Mouse (Mus musculus) C2C12 (cell line): ENCODE data around the gene Tmem196. TPM values are rescaled to one million over a fixed set of nuclear protein-coding genes. Genes with fewer than 3 reads are reported as not detected.

Experiments used
- H3K27me3 ChIP-seq: one replicate; pipeline ENCODE4 v1.6.1; 2011; ENCODE audit not compliant: control insufficient read depth, insufficient read depth, insufficient read length
- H3K36me3 ChIP-seq: one replicate; pipeline ENCODE4 v1.6.1; 2011; ENCODE audit not compliant: control insufficient read depth, insufficient read depth
- H3K4me3 ChIP-seq: one replicate; pipeline ENCODE4 v1.5.1; 2011; ENCODE audit warnings: mild to moderate bottlenecking, control low read depth; ENCODE audit not compliant: poor library complexity, insufficient read depth, severe bottlenecking
- H3K79me2 ChIP-seq: one replicate; pipeline ENCODE4 v1.6.1; 2011; ENCODE audit not compliant: control insufficient read depth, insufficient read depth
- H3K79me3 ChIP-seq: one replicate; pipeline ENCODE4 v1.6.1; 2011; ENCODE audit warnings: low read depth, control low read depth
- H3ac ChIP-seq: one replicate; pipeline ENCODE3; 2011; ENCODE audit warnings: low read depth; ENCODE audit not compliant: control insufficient read depth, insufficient read length
- CEBPB ChIP-seq: IDR thresholded peaks from one replicate; pipeline ENCODE4 v1.6.1; 2011; ENCODE audit warnings: low read depth, mild to moderate bottlenecking, control low read depth, moderate library complexity
- CTCF ChIP-seq: IDR thresholded peaks from one replicate; pipeline ENCODE4 v1.5.1; 2011; ENCODE audit not compliant: control insufficient read depth, insufficient read depth, insufficient read length
- FOSL1 ChIP-seq: IDR thresholded peaks from one replicate; pipeline ENCODE4 v1.8.0; 2011; ENCODE audit warnings: mild to moderate bottlenecking, low read length; ENCODE audit not compliant: poor library complexity, insufficient read depth, severe bottlenecking
- MAX ChIP-seq: IDR thresholded peaks from one replicate; pipeline ENCODE4 v1.6.1; 2011; ENCODE audit warnings: mild to moderate bottlenecking, control low read depth
- MYOD1 ChIP-seq: IDR thresholded peaks from one replicate; pipeline ENCODE4 v1.6.1; 2011; ENCODE audit warnings: low read depth; ENCODE audit not compliant: control insufficient read depth, insufficient read length
- MYOG ChIP-seq: IDR thresholded peaks from one replicate; pipeline ENCODE4 v1.6.1; 2011; ENCODE audit not compliant: control insufficient read depth, insufficient read length; ENCODE audit errors: extremely low read depth
- USF1 ChIP-seq: IDR thresholded peaks from one replicate; pipeline ENCODE4 v1.6.1; 2011; ENCODE audit warnings: low read depth, mild to moderate bottlenecking, control low read depth, moderate library complexity
- long read RNA-seq, 2 experiments: library from polyadenylated mRNA; unstranded; transcript quantifications; one replicate each; pipeline ENCODE4 v2.0.0; 2019 to 2020
- polyA plus RNA-seq: library from polyadenylated mRNA; unstranded; fragments of >200 nt; fragmentation: generic; extraction: Trizol; gene quantifications from one replicate; pipeline ENCODE4 v1.2.1, GENCODE M21; 2012; ENCODE audit warnings: missing spikeins

The Tmem196 gene
- polyA plus RNA-seq, result not detected
- long read RNA-seq, experiment 1, result 0 reads
- long read RNA-seq, experiment 2, result 0 reads

DNA sequence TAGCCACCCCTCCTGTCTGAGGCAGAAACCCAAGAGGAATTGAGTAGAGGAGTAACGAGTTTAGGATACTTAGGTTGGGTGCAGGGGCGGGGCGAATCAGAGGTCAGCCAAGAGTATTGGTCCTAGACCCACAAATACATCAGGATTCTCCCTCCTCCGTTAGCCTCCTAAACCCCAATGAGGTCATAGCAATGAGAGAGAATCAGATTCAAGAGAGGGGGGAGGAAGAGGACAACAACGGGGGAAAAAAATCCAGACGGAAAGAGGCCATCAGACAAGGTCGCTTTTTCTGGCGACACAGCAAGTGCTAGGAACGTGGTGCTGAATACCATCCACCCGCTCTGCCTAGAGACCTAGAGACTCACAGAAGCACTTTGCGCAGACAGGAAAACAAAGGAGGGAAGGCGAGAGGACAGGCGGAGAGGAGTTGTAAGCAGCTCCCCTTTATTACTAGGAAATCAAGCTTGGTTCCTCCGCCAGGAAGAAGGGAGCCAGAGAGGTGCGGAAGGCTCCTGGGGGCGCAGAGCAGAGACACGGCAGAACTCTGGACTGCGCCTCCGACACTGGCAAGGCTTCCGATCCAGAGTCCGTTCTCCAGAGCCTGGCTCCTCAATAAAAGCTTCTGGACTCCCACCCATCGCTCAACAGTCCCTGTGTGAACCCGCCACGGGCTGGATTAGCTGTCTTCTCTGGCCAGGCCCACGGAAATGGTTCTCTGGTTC lies at the start of gene Tmem196:
Gene Tmem196, plus strand, starts transcription at position 234 of the 722 bp plus-strand sequence.
- TF ChIP-seq MYOD1, result no peak
- TF ChIP-seq USF1, result no peak
- no peak for TF ChIP-seq CEBPB
- no peak for TF ChIP-seq MYOG
- TF ChIP-seq MAX, result no peak
- TF ChIP-seq FOSL1, result no peak
- TF ChIP-seq CTCF, result no peak
- no peaks in the 10 kb centered on the region for H3K36me3 ChIP-seq
- H3K79me3 ChIP-seq, result no peaks in the 10 kb centered on the region
- peak within 1 kb of the TSS; percentile 54 for H3ac ChIP-seq
- no peaks in the 10 kb centered on the region for H3K27me3 ChIP-seq
- no peaks in the 10 kb centered on the region for H3K79me2 ChIP-seq
- no peak within 1 kb of the TSS for H3K4me3 ChIP-seq

DNA sequence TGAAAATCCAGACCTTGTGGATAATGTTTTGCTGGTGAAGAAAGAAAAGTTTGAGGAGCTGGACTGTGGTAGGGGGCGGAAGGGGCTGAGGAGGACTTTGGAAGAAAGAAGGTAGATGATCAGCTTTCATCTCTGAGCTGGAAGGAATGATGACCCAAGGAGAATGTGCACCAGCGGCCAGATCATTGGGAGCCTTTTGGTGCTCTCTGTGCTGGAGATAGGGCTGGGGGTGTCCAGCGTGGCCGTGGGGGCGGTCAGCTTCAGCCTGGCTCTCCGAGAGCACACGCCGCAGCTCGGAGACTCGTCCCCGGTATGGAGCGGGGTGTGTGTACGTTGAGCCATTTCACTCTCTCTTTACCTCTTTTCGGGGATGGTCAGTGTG lies 680 bp downstream of the Tmem196 start:
- no peak overlapping the region for H3ac ChIP-seq
- no peaks in the 10 kb centered on the region for H3K79me3 ChIP-seq
- no peak overlapping the region for H3K4me3 ChIP-seq
- no peaks in the 10 kb centered on the region for H3K79me2 ChIP-seq
- no peak for TF ChIP-seq MYOD1
- TF ChIP-seq MAX, result no peak
- TF ChIP-seq MYOG, result no peak
- TF ChIP-seq CTCF, result no peak
- TF ChIP-seq USF1, result no peak
- TF ChIP-seq FOSL1, result no peak
- no peak for TF ChIP-seq CEBPB
- H3K27me3 ChIP-seq, result no peaks in the 10 kb centered on the region
- no peaks in the 10 kb centered on the region for H3K36me3 ChIP-seq

DNA sequence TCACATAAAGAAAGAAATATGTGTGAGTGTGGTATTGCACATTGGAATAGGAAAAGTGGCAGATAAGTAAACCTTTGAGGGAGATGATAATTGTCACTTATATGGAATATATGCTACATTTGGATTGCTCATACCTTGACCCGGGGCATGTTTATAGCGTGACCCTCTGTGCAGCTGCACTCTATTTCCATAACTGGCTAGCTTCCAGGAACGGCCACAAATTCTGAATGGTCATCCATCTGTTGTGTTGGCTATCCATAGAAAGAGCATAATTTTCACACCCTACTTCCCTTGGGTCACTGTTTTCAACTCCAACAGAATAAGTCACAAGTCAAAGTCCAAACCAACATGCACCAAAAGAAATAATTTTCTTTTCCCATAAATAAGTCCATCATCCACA lies 11.4 kb downstream of the Tmem196 start:
- Histone ChIP-seq H3K36me3 (no peaks in the 10 kb centered on the region), H3ac (no peak overlapping the region), H3K4me3 (no peak overlapping the region), H3K79me2 (no peaks in the 10 kb centered on the region), H3K79me3 (no peaks in the 10 kb centered on the region), H3K27me3 (no peaks in the 10 kb centered on the region)
- TF ChIP-seq MYOD1 (no peak), CEBPB (no peak), FOSL1 (no peak), MYOG (no peak), MAX (no peak), CTCF (no peak), USF1 (no peak)

DNA sequence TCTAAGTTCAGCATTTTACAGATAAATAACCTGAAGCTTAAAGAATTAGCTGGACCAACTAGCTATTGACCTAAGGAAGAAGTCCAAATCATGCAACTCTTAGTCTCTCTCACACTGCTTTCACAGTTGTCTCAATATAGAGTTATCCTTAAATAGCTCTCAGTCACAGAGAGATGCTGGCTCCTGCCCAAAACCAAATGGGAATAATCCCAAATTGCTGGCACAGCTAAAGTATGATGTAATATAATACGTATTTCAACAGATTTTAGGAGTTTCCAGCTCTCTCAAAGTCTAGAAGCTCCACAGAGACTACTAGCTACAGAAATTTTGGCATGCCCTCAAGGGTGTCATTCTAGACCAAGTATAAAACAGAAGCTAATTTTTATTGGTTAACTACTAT lies 15.1 kb downstream of the Tmem196 start:
- H3K4me3 ChIP-seq, result no peak overlapping the region
- no peak for TF ChIP-seq USF1
- no peak for TF ChIP-seq FOSL1
- no peak for TF ChIP-seq CEBPB
- no peak for TF ChIP-seq MAX
- TF ChIP-seq MYOG, result no peak
- no peak for TF ChIP-seq MYOD1
- TF ChIP-seq CTCF, result no peak
- H3K79me3 ChIP-seq, result no peaks in the 10 kb centered on the region
- no peak overlapping the region for H3ac ChIP-seq
- no peaks in the 10 kb centered on the region for H3K27me3 ChIP-seq
- no peaks in the 10 kb centered on the region for H3K79me2 ChIP-seq
- no peaks in the 10 kb centered on the region for H3K36me3 ChIP-seq

DNA sequence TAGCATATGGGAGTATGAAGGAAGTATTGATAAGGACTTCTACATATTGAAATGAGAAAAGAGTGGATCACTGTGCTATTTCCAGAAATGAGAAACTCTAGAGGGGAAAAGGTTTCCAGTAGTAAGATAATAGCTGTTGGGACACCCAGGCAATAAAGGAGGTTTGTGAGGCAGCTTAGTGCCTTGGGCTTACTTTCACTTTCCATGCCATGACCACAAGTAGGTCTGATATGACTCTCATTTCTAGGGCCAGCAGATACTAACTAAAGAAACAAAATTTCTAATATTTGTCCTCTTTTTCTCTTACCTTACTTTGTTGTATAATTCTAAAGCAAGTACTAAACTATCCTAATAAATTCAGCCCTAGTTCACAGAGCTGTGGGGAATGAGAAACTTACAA lies 19.8 kb downstream of the Tmem196 start:
- H3K4me3 ChIP-seq, result no peak overlapping the region
- no peaks in the 10 kb centered on the region for H3K36me3 ChIP-seq
- no peaks in the 10 kb centered on the region for H3K79me3 ChIP-seq
- no peaks in the 10 kb centered on the region for H3K27me3 ChIP-seq
- no peak overlapping the region for H3ac ChIP-seq
- no peak for TF ChIP-seq USF1
- TF ChIP-seq MYOD1, result no peak
- no peak for TF ChIP-seq MYOG
- no peak for TF ChIP-seq CEBPB
- TF ChIP-seq FOSL1, result no peak
- TF ChIP-seq MAX, result no peak
- TF ChIP-seq CTCF, result no peak
- no peaks in the 10 kb centered on the region for H3K79me2 ChIP-seq

DNA sequence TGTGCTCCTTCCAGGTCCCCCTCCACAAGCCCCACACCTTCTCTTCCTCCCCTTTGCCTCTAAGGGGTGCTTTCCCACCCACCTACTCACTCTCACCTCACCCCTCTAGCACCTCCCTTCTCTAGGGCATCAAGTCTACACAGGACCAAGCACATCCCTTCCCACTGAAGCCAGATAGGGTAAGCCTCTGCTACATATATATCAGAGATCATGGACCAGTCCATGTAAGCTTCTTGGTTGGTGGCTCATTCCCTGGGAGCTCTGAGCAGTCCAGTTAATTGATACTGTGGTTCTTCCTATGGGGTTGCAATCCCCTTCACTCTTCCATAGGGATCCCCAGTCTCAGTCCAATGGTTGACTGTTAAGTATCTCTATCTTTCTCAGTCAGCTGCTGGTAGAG lies 24.4 kb downstream of the Tmem196 start:
- Histone ChIP-seq H3ac (no peak overlapping the region), H3K36me3 (no peaks in the 10 kb centered on the region), H3K4me3 (no peak overlapping the region), H3K79me3 (no peaks in the 10 kb centered on the region), H3K79me2 (no peaks in the 10 kb centered on the region), H3K27me3 (no peaks in the 10 kb centered on the region)
- no peak for TF ChIP-seq MYOD1
- TF ChIP-seq USF1, result no peak
- no peak for TF ChIP-seq MYOG
- no peak for TF ChIP-seq CTCF
- no peak for TF ChIP-seq MAX
- no peak for TF ChIP-seq FOSL1
- no peak for TF ChIP-seq CEBPB
